Mouse (Mus musculus): ENCODE results near the gene Gm7168.
"Not testable (repeated sequence)": the region's sequence is repeated elsewhere in the genome, so short reads cannot be mapped to it uniquely, and the experiment has no call there.

Gene Gm7168

DNA sequence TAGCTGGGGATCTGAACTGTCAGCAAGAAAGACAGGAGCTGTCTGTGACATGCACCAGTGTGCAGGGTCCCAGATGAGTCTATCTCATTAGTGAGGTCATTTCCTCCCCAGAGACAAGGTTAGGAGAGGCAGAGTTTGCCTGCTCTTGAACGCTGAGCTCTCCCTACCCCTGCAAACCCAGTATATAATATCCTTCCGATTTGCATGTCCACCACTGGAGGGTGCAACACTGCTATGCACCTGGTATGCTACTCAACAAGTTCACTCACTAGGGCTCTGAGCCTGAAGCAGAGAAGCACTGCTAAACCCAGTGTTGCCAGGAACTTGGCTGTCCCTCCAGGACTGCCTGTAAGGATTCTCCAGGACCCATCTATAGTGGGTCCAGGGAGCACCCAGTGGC lies 45.3 kb downstream of the Gm7168 start:
- not testable (repeated sequence) for DNase-seq (ENCODE audit: low spot score)

Measured in T-cell, adult 2 months (primary cell).